Mouse (Mus musculus): ENCODE results near the gene Calcrl.

DNA sequence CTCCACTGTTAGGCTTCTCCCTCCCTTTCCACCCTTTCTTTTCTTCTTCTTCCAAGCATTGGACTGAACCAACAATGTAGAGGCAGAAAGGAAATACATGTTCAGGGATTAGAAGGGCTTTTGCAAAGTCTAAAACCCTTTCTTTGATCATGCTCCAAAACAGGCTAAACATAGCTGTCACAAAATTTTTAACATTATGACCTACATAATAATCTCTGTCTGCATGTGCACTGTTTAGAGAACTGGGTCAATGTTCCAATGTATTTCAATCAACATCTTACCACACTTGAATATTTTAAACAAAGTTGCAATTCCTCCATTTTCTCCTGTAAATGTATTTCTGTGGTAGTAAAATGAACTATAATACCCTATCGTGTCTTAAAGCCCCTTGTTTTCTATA, 20.3 kb upstream of the Calcrl start:
- TF ChIP-seq POLR2A (IDR thresholded peaks at IDR 0.05; ENCODE audit: low read depth, low read length) (no peak), CTCF (IDR thresholded peaks at IDR 0.05; ENCODE audit: extremely low read depth, insufficient read length, insufficient replicate concordance, low read depth, low read length) (no peak)
